Mouse (Mus musculus) frontal cortex, postnatal 14 days (tissue): Measurements from ENCODE around the gene Pkm.

ENCODE experiments used
- DNase-seq, 2 experiments: peaks; one replicate each; pipeline ENCODE4 v3.0.0; 2022; ENCODE audit warnings: low spot score in 2 of 2

The Pkm gene

GRCm38 (mm10) chr9:59655958-59656634 lies at the start of gene Pkm:
Pkm (plus strand) TSS chr9:59656368.
- peak; percentile 93 to 96 for DNase-seq

GRCm38 (mm10) chr9:59610950-59611349 lies 45.2 kb upstream of the Pkm start:
- DNase-seq = no peak

- no peak for DNase-seq
Measured at GRCm38 (mm10) chr9:59615797-59616196, 40.4 kb upstream of the Pkm start.

- DNase-seq = peak; percentile 99
Measured at GRCm38 (mm10) chr9:59616622-59617306, 39.4 kb upstream of the Pkm start, which contains the start of gene Parp6. Parp6 (plus strand) TSS chr9:59617284.

- no peak for DNase-seq
Measured at GRCm38 (mm10) chr9:59617307-59617973, 38.7 kb upstream of the Pkm start.

GRCm38 (mm10) chr9:59638372-59638771 lies 17.8 kb upstream of the Pkm start:
- DNase-seq = no peak

GRCm38 (mm10) chr9:59639936-59640335 lies 16.2 kb upstream of the Pkm start:
- no peak for DNase-seq

GRCm38 (mm10) chr9:59641320-59641719 lies 14.8 kb upstream of the Pkm start:
- no peak for DNase-seq

- no peak for DNase-seq
Measured at GRCm38 (mm10) chr9:59649911-59650310, 6.3 kb upstream of the Pkm start.

GRCm38 (mm10) chr9:59653371-59653770 lies 2.8 kb upstream of the Pkm start:
- DNase-seq = no peak

GRCm38 (mm10) chr9:59654450-59654983 lies 1.7 kb upstream of the Pkm start:
- no peak for DNase-seq

GRCm38 (mm10) chr9:59656635-59657617 lies 758 bp downstream of the Pkm start:
- DNase-seq = peak; percentile 78

- no peak for DNase-seq
Measured at GRCm38 (mm10) chr9:59658146-59658545, 2.0 kb downstream of the Pkm start.

GRCm38 (mm10) chr9:59659036-59660026 lies 3.2 kb downstream of the Pkm start:
- DNase-seq = peak; percentile 74 to 75

- peak in 1 of 2 experiments; percentile 36 for DNase-seq
Measured at GRCm38 (mm10) chr9:59660421-59660820, 4.3 kb downstream of the Pkm start.

- DNase-seq = no peak
Measured at GRCm38 (mm10) chr9:59661298-59661975, 5.3 kb downstream of the Pkm start.

- no peak for DNase-seq
Measured at GRCm38 (mm10) chr9:59663226-59663625, 7.1 kb downstream of the Pkm start.

- DNase-seq = no peak
Measured at GRCm38 (mm10) chr9:59663957-59664356, 7.8 kb downstream of the Pkm start.

- no peak for DNase-seq
Measured at GRCm38 (mm10) chr9:59664664-59665256, 8.6 kb downstream of the Pkm start.
